Mouse (Mus musculus): ENCODE measurements around the gene Vmn1r152. TPM values are rescaled to one million over a fixed set of nuclear protein-coding genes. Genes with fewer than 3 reads are reported as not detected.
"Not testable (repeated sequence)": the region's sequence is repeated elsewhere in the genome, so short reads cannot be mapped to it uniquely, and the experiment has no call there.

The Vmn1r152 gene
- not detected in 2 replicates for polyA plus RNA-seq (2015; fragmentation: Nextera tagmentation; extraction: Ambion mirVana)

- no CpG with 5 or more reads among the region's 3 CpGs for WGBS
- not testable (repeated sequence) for H3K9me3 ChIP-seq (ENCODE audit: control insufficient read depth, low read length); H3K27ac ChIP-seq (ENCODE audit: low read length); H3K4me3 ChIP-seq (ENCODE audit: low read length); H3K27me3 ChIP-seq (ENCODE audit: control insufficient read depth, insufficient read depth, low read depth, low read length); H3K36me3 ChIP-seq (ENCODE audit: control insufficient read depth, insufficient read depth, low read length); H3K9ac ChIP-seq (ENCODE audit: low read length); H3K4me2 ChIP-seq (ENCODE audit: low read depth, low read length); ATAC-seq (ENCODE audit: low read depth); H3K4me1 ChIP-seq (replicated peaks; ENCODE audit: control insufficient read depth, insufficient read depth, low read length)
These were observed at the start of gene Vmn1r152 for GRCm38 (mm10) chr7:22522667-22523066. Gene Vmn1r152 (plus strand): TSS chr7:22522967.

- 32% methylated on average over 1 of the region's 3 CpGs for WGBS
These were observed 23.2 kb upstream of the Vmn1r152 start, which contains the start of gene Vmn1r151 for GRCm38 (mm10) chr7:22499578-22499977. Gene Vmn1r151 (minus strand): TSS chr7:22499678.

GRCm38 (mm10) chr7:22534787-22535186 lies 12.0 kb downstream of the Vmn1r152 start, which contains the start of gene Gm8677:
Gene Gm8677 (minus strand): TSS chr7:22534887.
- H3K27ac ChIP-seq (ENCODE audit: low read length); H3K36me3 ChIP-seq (ENCODE audit: control insufficient read depth, insufficient read depth, low read length); H3K9me3 ChIP-seq (ENCODE audit: control insufficient read depth, low read length); H3K9ac ChIP-seq (ENCODE audit: low read length); H3K4me1 ChIP-seq (replicated peaks; ENCODE audit: control insufficient read depth, insufficient read depth, low read length); H3K4me3 ChIP-seq (ENCODE audit: low read length); ATAC-seq (ENCODE audit: low read depth); H3K4me2 ChIP-seq (ENCODE audit: low read depth, low read length); H3K27me3 ChIP-seq (ENCODE audit: control insufficient read depth, insufficient read depth, low read depth, low read length): not testable (repeated sequence)
- WGBS = no CpG with 5 or more reads among the region's 1 CpGs

More at GRCm38 (mm10) chr7:22499578-22499977, 23.2 kb upstream of the Vmn1r152 start, which contains the start of gene Vmn1r151:
- not testable (repeated sequence) for H3K9ac ChIP-seq (ENCODE audit: low read length); H3K36me3 ChIP-seq (ENCODE audit: control insufficient read depth, insufficient read depth, low read length); H3K4me2 ChIP-seq (ENCODE audit: low read depth, low read length); H3K9me3 ChIP-seq (ENCODE audit: control insufficient read depth, low read length); ATAC-seq (ENCODE audit: low read depth); H3K27me3 ChIP-seq (ENCODE audit: control insufficient read depth, insufficient read depth, low read depth, low read length); H3K27ac ChIP-seq (ENCODE audit: low read length); H3K4me3 ChIP-seq (ENCODE audit: low read length); H3K4me1 ChIP-seq (replicated peaks; ENCODE audit: control insufficient read depth, insufficient read depth, low read length)

- H3K4me3 ChIP-seq (ENCODE audit: low read length); H3K27me3 ChIP-seq (ENCODE audit: control insufficient read depth, insufficient read depth, low read depth, low read length); H3K27ac ChIP-seq (ENCODE audit: low read length); ATAC-seq (ENCODE audit: low read depth); H3K9me3 ChIP-seq (ENCODE audit: control insufficient read depth, low read length); H3K4me1 ChIP-seq (replicated peaks; ENCODE audit: control insufficient read depth, insufficient read depth, low read length); H3K36me3 ChIP-seq (ENCODE audit: control insufficient read depth, insufficient read depth, low read length); H3K9ac ChIP-seq (ENCODE audit: low read length); H3K4me2 ChIP-seq (ENCODE audit: low read depth, low read length): not testable (repeated sequence)
- WGBS = no CpG with 5 or more reads among the region's 3 CpGs
These were observed 42.5 kb downstream of the Vmn1r152 start, which contains the start of gene Gm4201 for GRCm38 (mm10) chr7:22565243-22565642. Gene Gm4201 (minus strand): TSS chr7:22565343.

Other genes with a start within 250 kb of the Vmn1r152 start
- not detected in 2 replicates for gene Gm4187, start 193.2 kb upstream of the Vmn1r152 start, polyA plus RNA-seq (2015; fragmentation: Nextera tagmentation; extraction: Ambion mirVana)
- not detected in 2 replicates for gene Gm8660, start 151.9 kb upstream of the Vmn1r152 start, polyA plus RNA-seq (2015; fragmentation: Nextera tagmentation; extraction: Ambion mirVana)
- gene Vmn1r148, start 109.4 kb upstream of the Vmn1r152 start, polyA plus RNA-seq (2015; fragmentation: Nextera tagmentation; extraction: Ambion mirVana) = not detected in 2 replicates
- gene Vmn1r149, start 84.7 kb upstream of the Vmn1r152 start, polyA plus RNA-seq (2015; fragmentation: Nextera tagmentation; extraction: Ambion mirVana) = not detected in 2 replicates
- not detected in 2 replicates for gene Gm10665, start 58.9 kb upstream of the Vmn1r152 start, polyA plus RNA-seq (2015; fragmentation: Nextera tagmentation; extraction: Ambion mirVana)
- gene Vmn1r151, start 23.3 kb upstream of the Vmn1r152 start, polyA plus RNA-seq (2015; fragmentation: Nextera tagmentation; extraction: Ambion mirVana) = not detected in 2 replicates
- gene Gm8677, start 11.9 kb downstream of the Vmn1r152 start, polyA plus RNA-seq (2015; fragmentation: Nextera tagmentation; extraction: Ambion mirVana) = not detected in 2 replicates
- gene Gm4201, start 42.4 kb downstream of the Vmn1r152 start, polyA plus RNA-seq (2015; fragmentation: Nextera tagmentation; extraction: Ambion mirVana) = not detected in 2 replicates
- gene Gm4565, start 65.2 kb downstream of the Vmn1r152 start, polyA plus RNA-seq (2015; fragmentation: Nextera tagmentation; extraction: Ambion mirVana) = not detected in 2 replicates
- not detected in 2 replicates for gene Vmn1r155, start 135.1 kb downstream of the Vmn1r152 start, polyA plus RNA-seq (2015; fragmentation: Nextera tagmentation; extraction: Ambion mirVana)
- gene Gm8693, start 169.3 kb downstream of the Vmn1r152 start, polyA plus RNA-seq (2015; fragmentation: Nextera tagmentation; extraction: Ambion mirVana) = not detected in 2 replicates
- gene Gm4567, start 196.7 kb downstream of the Vmn1r152 start, polyA plus RNA-seq (2015; fragmentation: Nextera tagmentation; extraction: Ambion mirVana) = not detected in 2 replicates
- gene Vmn1r157, start 238.7 kb downstream of the Vmn1r152 start, polyA plus RNA-seq (2015; fragmentation: Nextera tagmentation; extraction: Ambion mirVana) = not detected in 2 replicates

Measured in lung, embryonic 16.5 days (tissue).